Mouse (Mus musculus) G1E (cell line): ENCODE data around the gene Ddit4.

Experiments
- CTCF ChIP-seq: IDR thresholded peaks from 2 replicates; pipeline ENCODE4 v1.5.1; 2012; ENCODE audit warnings: low read depth, low read length, inconsistent platforms, mixed read lengths
- GATA1 ChIP-seq: IDR thresholded peaks from 2 replicates; pipeline ENCODE4 v1.6.1; 2012; ENCODE audit warnings: borderline replicate concordance, low read length, inconsistent platforms, mixed read lengths
- GATA2 ChIP-seq: IDR thresholded peaks from 2 replicates; pipeline ENCODE4 v1.6.1; 2012; ENCODE audit warnings: low read depth, low read length, inconsistent platforms, borderline replicate concordance
- POLR2AphosphoS5 ChIP-seq: IDR thresholded peaks from 2 replicates; pipeline ENCODE4 v1.6.1; 2012; ENCODE audit warnings: low read depth, low read length, inconsistent platforms; ENCODE audit not compliant: insufficient replicate concordance
- TAL1 ChIP-seq: conservative IDR thresholded peaks from 2 replicates; pipeline ENCODE4 v1.6.1; 2012; ENCODE audit warnings: low read depth, low read length, inconsistent platforms, mixed read lengths

- no peak for TF ChIP-seq TAL1
- no peak for TF ChIP-seq GATA1
- no peak for TF ChIP-seq CTCF
- no peak for TF ChIP-seq POLR2AphosphoS5
- TF ChIP-seq GATA2, result no peak
Observed at GRCm38 (mm10) chr10:59945416-59945815, 6.2 kb downstream of the Ddit4 start.
